In genomic region chr3:75699088-75699487, GRCm38 (mm10) we compare ENCODE assay signal across 26 mouse cellular contexts. TPM values are rescaled to one million over a fixed set of nuclear protein-coding genes. Genes with fewer than 3 reads are reported as not detected.
DNase-seq lines count a peak whose midpoint lies in the region; ATAC-seq and TF ChIP-seq lines count a peak whose summit lies in the region.
"Had no signal": no experiment of that assay in that cellular context is flagged by ENCODE, and none has a peak within 500 bp of the region (broad histone marks: within the 10 kb centered on the region; RNA-seq: fewer than 3 reads in every experiment).

No protein-coding gene starts in this region.

- H3K4me2 ChIP-seq in forebrain, embryonic 14.5 days (ENCODE audit: low read length): no peak overlapping the region
- no peak overlapping the region for H3K4me2 ChIP-seq in lung, postnatal 0 days (replicated peaks; ENCODE audit: low read depth, low read length)
- H3K4me2 ChIP-seq: embryonic facial prominence, embryonic 12.5 days; forebrain, embryonic 13.5 days had no signal

- H3K9me3 ChIP-seq in forebrain, embryonic 14.5 days (replicated peaks; ENCODE audit: control insufficient read depth, low read length): no peaks in the 10 kb centered on the region
- H3K9me3 ChIP-seq in lung, postnatal 0 days (ENCODE audit: low read length): no peaks in the 10 kb centered on the region
- H3K9me3 ChIP-seq: embryonic facial prominence, embryonic 10.5 days; embryonic facial prominence, embryonic 12.5 days; forebrain, embryonic 13.5 days had no signal

- H3K27ac ChIP-seq in forebrain, embryonic 14.5 days (ENCODE audit: low read depth, low read length): no peak overlapping the region
- H3K27ac ChIP-seq in lung, postnatal 0 days (ENCODE audit: low read length): no peak overlapping the region
- H3K27ac ChIP-seq: embryonic facial prominence, embryonic 10.5 days; embryonic facial prominence, embryonic 12.5 days; forebrain, embryonic 13.5 days had no signal

- H3K36me3 ChIP-seq in forebrain, embryonic 14.5 days (ENCODE audit: control insufficient read depth, insufficient read depth, low read length): no peaks in the 10 kb centered on the region
- H3K36me3 ChIP-seq in lung, postnatal 0 days (ENCODE audit: insufficient read depth, low read length): no peaks in the 10 kb centered on the region
- H3K36me3 ChIP-seq: embryonic facial prominence, embryonic 10.5 days; embryonic facial prominence, embryonic 12.5 days had no signal

- no peak for TF ChIP-seq EP300 in lung, postnatal 0 days (IDR thresholded peaks at IDR 0.05)

- peak; percentile 79 for ATAC-seq in granulocyte monocyte progenitor cell, adult 5-6 weeks (replicated peaks; ENCODE audit: poor library complexity, severe bottlenecking)
- peak; percentile 56 for ATAC-seq in megakaryocyte progenitor cell, adult 5-6 weeks (replicated peaks; ENCODE audit: poor library complexity)
- no peak for ATAC-seq in forebrain, embryonic 14.5 days
- no peak for ATAC-seq in lung, postnatal 0 days
- ATAC-seq: forebrain, embryonic 13.5 days; forebrain, embryonic 16.5 days had no signal

- no peak overlapping the region for H3K4me3 ChIP-seq in forebrain, embryonic 14.5 days (ENCODE audit: low read depth, low read length)
- no peak overlapping the region for H3K4me3 ChIP-seq in lung, postnatal 0 days (ENCODE audit: low read depth, low read length)
- H3K4me3 ChIP-seq: embryonic facial prominence, embryonic 10.5 days; embryonic facial prominence, embryonic 12.5 days; forebrain, embryonic 13.5 days had no signal

- no peak for TF ChIP-seq CTCF in lung, postnatal 0 days (IDR thresholded peaks at IDR 0.05)

- peak; percentile 37 for DNase-seq in 416B (ENCODE audit: low read depth)
- no peak for DNase-seq in forebrain, embryonic 14.5 days (ENCODE audit: low spot score)
- DNase-seq in lung, postnatal 0 days (ENCODE audit: low spot score): no peak
- DNase-seq: adrenal gland, adult 2 months; adrenal gland, postnatal 25 days; cerebellum, adult 11 months; cerebellum, adult 18-20 months; cerebellum, adult 8-10 months; cerebellum, adult 9-11 months; cerebellum, postnatal 14 days; cerebellum, postnatal 36 days had no signal

- no peaks in the 10 kb centered on the region for H3K4me1 ChIP-seq in forebrain, embryonic 14.5 days (ENCODE audit: control insufficient read depth, insufficient read depth, low read length)
- no peaks in the 10 kb centered on the region for H3K4me1 ChIP-seq in lung, postnatal 0 days (ENCODE audit: insufficient read depth, low read depth, low read length)
- H3K4me1 ChIP-seq: embryonic facial prominence, embryonic 10.5 days; embryonic facial prominence, embryonic 12.5 days; forebrain, embryonic 13.5 days had no signal

- no peak overlapping the region for H3K9ac ChIP-seq in forebrain, embryonic 14.5 days (ENCODE audit: low read length)
- H3K9ac ChIP-seq in lung, postnatal 0 days (replicated peaks; ENCODE audit: low read depth): no peak overlapping the region
- H3K9ac ChIP-seq: embryonic facial prominence, embryonic 12.5 days; forebrain, embryonic 13.5 days had no signal

- WGBS in forebrain, embryonic 14.5 days: 95% methylated on average over 3 of the region's 3 CpGs
- WGBS in lung, postnatal 0 days: 74% methylated on average over 3 of the region's 3 CpGs

- H3K27me3 ChIP-seq in forebrain, embryonic 14.5 days (replicated peaks; ENCODE audit: control insufficient read depth, insufficient read depth, low read length): no peaks in the 10 kb centered on the region
- H3K27me3 ChIP-seq in lung, postnatal 0 days (replicated peaks; ENCODE audit: insufficient read depth, low read length): no peaks in the 10 kb centered on the region
- H3K27me3 ChIP-seq: embryonic facial prominence, embryonic 12.5 days; forebrain, embryonic 13.5 days had no signal

RNA-seq across cellular contexts. Expression of gene Gm29133, which starts 48.9 kb away (rescaled TPM):
- not detected in 2 replicates for total RNA-seq in granulocyte monocyte progenitor cell, adult 5-6 weeks (2014; fragmentation: Nextera tagmentation)
- total RNA-seq in granulocyte monocyte progenitor cell, adult 5-6 weeks (2017): not detected in 2 replicates
- total RNA-seq in megakaryocyte progenitor cell, adult 5-6 weeks (2015): not detected in 2 replicates
- not detected in 2 replicates for total RNA-seq in megakaryocyte progenitor cell, adult 5-6 weeks (2017)
- polyA plus RNA-seq in forebrain, embryonic 14.5 days (2014; fragmentation: Nextera tagmentation; extraction: Ambion mirVana): not detected in 2 replicates
- not detected in 2 replicates for polyA plus RNA-seq in lung, postnatal 0 days (2015; fragmentation: Nextera tagmentation; extraction: Ambion mirVana)
- total RNA-seq: adrenal gland, adult 2 months; adrenal gland, postnatal 10 days; adrenal gland, postnatal 25 days; adrenal gland, postnatal 4 days; ES-E14; MEL had no signal
- polyA plus RNA-seq: adrenal gland, adult 2 months; brain, embryonic 14.5 days; C2C12; cortical plate, adult 2 months; embryonic facial prominence, embryonic 10.5 days; embryonic facial prominence, embryonic 12.5 days; embryonic facial prominence, embryonic 14.5 days; forebrain, embryonic 11.5 days; forebrain, embryonic 13.5 days; forebrain, embryonic 16.5 days had no signal

Comparison
In these comparisons a context has a peak if more than half of its experiments do, and no peak if none do; other contexts are left out.
1. ATAC-seq: peak in granulocyte monocyte progenitor cell, adult 5-6 weeks (single experiment) and megakaryocyte progenitor cell, adult 5-6 weeks (single experiment); none in forebrain, embryonic 14.5 days (single experiment) and lung, postnatal 0 days (single experiment).